Mouse (Mus musculus) spleen, adult 18-20 months (tissue): ENCODE data around the gene March7.
A peak's percentile ranks its signal among the peaks of the same experiment; 100 is the strongest.

Source experiments
- DNase-seq, 2 experiments: peaks; one replicate each; pipeline ENCODE4 v3.0.0; 2022; ENCODE audit warnings: mixed read lengths in 2 of 2

Gene March7

DNA sequence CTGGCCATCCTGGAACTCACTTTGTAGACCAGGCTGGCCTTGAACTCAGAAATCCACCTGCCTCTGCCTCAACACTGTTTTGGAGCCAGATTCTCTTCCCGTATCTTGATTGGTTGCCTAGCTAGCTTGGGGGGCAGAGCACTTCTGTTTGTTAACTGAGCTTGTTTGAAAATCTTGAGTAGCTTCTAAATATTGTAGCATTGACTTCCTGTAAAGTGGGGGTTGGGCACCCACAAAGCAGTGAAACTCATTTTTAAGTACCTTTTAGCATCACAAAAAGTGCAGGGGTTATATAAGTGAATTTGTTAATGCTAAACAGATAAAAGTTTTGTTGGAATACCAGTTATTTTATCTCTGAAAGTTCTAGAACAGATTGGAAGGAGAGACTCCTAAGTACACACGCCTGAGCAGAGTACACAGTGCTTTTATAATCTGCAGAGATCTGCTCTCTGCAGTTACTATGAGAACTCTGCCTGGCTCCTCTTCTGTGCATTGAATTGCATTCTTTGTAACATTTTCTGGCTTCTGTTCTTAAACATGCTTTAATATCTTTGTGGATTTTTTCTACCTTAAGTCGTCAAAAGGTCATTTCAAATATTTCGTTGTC, 7.0 kb downstream of the March7 start:
- DNase-seq = no peak

DNA sequence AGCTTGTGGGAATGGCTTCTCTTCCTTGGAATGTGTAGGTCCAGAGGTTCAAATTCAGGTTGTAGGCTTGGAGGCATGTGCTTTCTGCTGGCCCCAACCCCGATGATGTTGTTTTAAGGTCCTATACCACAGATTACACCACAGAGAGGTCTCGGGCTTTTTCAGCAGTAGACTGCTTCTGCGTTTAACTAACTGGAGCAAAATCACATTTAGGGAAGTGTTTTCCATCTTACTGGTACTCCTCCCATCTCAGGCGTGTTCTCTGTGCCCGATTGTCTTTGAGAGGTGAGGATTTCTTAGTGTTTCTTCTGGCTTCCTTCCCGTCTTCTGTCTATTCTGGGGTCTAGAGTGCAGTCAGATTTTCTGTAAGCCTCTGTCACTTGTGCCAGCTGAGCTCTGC, 7.9 kb downstream of the March7 start:
- DNase-seq = no peak

DNA sequence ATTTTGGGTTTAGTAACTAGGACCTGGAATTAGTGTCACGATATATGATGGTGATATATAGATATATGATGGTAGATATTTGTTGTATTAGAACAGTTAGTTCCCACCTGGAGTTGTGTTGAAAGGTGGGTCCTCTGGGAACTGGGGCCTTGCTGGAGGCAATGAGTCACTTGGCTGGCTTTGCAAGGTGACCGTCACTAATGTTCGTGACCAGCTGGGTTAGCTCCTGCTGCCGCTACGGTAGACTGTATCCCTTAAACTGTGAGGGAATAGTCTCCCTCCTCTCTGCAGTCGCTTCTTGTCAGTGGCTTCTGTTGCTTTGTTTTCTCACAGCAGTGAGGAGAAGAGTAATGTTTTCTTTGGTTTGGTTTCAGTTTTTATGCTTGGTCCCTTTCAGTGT, 11.5 kb downstream of the March7 start:
- DNase-seq = no peak

DNA sequence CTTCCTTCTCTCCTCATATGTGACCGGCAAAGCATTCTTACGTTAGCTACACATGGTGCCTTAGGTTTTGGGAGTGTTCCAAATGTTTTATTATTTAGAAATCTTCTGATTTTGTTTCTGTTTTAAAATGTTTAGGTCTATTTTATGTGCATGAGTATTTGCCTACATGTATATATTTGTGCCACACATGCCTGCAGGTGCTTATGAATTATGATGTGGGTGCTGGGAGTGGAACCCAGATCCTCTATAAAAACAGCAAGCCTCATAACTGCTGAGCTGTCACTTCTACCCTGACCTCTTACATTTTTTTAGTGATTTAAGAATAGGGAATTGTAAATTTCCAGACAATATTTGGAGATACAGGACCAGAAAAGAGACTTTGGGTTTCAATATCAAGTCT, 12.3 kb downstream of the March7 start:
- DNase-seq = no peak

DNA sequence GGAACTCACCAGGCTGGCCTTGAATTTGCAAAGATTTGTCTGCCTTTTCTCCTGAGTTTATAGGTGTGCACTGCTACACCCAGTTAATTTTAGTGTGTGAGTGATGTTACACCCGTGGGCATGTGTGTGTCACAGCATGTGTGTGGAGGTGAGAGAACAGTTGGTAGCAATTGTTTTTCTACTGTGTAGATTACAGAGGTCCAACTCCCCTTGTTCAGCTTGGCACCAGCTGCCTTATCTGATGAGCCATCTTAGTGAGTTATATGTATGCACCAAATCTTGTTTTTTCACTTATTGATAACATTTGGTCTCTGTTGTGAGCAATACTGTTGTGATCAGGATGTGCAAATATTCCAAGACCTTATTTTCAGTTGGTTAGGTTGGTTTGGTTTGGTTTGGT, 13.8 kb downstream of the March7 start:
- no peak for DNase-seq

DNA sequence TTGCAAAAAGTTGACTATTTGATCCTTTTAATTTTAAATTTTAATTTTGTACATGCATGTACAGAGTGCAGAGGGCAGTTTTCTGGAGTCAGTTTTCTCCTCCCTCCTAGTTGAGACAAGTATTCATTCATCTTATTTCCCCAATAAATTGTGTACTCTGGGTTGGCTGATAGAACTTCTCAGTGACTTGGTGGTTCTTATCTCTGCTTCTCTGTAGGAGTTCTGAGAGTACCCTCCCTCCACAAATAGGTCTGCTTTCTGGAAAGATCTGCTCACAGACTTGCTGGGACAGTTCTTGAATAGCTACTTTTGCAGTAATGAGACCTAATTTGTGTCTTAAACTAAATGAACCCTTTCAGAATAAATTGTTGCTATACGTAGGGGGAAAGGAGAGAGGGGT, 18.8 kb downstream of the March7 start:
- DNase-seq = no peak

DNA sequence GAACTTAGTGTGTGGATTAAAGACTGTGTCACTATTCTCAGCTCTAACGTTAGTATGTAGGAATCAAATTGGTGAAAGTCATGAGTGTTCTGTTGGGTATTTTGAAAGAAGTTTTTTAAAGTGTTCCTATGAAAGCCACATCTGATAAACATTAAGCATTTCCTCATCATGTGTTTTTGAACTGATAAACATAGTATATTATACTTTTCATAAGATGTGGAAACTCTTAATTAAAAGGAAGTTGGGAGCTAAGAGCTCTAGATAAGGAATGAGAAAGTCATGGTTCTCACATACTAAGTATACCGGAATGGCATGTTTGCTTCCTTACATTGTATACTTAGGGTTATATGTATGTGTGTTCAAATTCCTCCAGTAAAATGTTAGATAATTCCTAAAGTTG, 20.7 kb downstream of the March7 start:
- no peak for DNase-seq

DNA sequence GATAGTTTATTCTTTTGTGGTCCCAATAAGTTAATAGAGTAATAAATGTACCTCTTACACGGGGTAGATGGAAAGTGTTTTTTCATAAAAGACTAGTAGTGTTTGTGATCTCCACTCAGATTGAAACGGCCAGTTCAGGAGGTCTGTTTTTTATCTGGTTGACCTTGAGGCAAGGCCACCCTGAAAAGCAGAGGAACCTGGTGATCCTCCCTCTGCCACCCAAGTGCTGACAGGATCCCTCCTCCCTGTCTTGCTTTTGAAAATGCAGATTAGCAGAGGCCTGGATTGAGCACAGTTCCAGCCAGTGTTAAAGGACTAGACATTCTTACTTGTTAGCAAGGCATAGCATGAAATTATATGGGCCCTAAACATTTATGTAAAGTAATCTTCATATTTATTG, 23.5 kb downstream of the March7 start:
- no peak for DNase-seq

DNA sequence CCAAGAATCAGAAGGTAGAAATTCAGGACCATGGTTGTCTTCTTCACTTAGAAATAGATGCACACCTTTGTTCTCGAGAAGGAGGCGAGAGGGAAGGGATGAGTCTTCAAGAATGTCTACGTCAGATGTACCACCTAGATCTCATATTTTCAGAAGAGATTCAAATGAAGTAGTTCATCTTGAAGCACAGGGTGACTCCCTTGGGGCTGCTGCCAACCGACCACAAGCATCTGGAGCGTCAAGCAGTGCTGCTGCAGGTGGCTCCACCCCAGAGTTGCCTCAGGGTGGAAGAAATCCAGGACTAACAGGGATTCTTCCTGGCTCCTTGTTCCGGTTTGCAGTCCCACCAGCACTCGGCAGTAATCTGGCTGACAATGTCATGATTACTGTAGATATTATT, 24.8 kb downstream of the March7 start:
- DNase-seq = no peak

DNA sequence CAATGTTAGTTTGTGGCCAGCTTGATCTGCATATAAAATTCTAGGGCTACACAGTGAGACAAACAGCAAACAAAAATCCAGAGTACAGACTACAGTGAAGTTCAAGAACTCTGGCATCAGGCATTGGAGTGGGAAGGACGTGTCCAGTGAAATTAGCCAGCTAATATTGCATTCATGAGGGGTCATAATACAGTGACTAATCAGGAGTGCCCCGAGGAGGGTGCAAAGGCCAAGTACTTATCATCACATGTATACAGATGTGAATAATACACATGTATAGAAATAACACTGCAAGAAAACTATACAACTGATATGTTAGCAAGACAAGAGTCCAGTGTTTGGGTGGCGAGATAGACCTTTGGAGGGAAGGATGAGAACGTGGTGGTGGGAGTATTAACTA, 43.1 kb downstream of the March7 start:
- DNase-seq = no peak

DNA sequence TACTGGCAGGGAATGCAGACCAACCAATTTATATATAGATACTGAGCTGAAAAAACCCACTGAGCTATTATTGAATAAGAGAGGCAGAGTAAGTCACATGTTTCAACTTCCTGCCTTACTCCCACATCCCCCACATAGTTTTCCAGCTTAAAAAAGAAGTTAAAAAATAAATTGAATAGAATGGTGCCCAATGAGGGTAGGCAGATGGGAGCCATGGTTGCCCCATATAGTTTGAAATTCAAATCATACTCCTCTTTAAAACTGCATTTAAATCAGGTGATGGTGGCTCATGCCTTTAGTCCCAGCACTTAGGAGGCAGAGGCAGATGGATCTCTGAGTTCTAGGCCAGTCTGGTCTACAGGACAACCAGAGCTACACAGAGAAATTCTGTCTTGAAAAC, 43.8 kb downstream of the March7 start:
- no peak for DNase-seq

DNA sequence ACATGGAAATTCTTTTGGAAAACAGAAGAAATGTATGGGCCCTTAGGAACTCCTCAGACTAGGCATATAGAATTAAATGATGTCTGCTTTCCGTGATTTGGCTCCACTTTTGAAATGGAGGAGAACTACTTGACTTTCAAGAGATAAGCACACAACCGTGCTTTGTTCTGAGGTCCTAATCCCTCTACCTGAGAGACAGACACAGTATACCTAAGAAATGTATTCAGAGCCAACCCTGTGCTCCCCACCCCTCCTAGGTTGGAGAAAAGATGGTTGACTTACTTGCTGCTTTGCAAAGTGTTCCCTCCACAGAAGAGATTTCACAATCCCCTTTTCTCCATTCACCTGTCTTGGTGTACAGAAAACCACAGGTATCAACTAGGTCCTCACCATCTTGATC, 47.1 kb downstream of the March7 start:
- DNase-seq = no peak

DNA sequence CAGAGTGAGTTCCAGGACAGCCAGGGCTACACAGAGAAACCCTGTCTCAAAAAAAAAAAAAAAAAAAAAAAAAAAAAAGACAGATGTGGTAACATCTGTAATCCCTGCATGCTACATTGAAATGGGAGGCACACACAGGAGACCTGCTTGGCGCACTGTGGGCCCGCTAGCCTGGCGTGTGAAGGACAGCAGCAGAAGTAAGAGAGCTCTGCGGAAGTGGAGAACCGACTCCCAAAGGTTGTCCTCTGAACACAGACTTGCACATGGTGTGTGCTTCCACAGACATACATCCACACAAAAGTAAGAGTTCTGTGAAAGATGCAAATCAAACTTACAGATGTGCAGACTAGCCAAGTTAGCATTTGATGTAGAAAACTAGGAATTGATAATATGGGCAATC, 49.5 kb downstream of the March7 start:
- DNase-seq = no peak

DNA sequence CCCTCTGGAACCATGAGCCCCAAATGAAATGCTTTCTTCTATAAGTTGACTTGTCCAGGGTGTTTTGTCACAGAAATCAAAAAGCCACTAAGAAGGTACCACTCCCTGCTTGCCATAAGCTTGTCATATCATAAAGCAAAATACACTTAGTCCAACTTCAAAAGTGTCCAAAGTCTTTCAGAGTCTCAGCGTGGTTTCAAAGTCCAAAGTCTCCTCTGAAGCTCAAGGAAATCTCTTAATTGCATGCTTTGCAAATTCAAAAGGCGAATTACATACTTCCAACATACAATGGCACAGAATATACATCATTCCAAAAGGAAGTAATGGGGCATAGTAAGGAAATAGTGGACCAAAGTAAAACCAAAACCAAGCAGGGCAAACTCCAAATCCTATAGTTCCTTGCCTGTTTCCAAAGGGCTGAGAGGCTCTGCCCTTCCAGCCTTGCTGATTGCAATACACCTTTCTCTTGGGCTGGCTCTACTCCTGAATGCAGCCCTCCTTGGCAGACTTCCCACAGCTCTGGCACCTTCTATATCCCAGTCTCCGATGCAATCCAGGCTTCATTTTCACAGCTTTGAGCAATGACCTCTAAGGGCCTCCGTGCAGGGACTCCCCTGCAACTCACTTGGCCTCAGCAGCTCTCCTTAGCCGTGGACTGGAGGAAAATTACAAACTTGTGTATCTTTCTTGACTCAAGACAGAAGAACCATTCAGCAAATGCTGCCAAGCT, 51.1 kb downstream of the March7 start:
- DNase-seq = no peak

DNA sequence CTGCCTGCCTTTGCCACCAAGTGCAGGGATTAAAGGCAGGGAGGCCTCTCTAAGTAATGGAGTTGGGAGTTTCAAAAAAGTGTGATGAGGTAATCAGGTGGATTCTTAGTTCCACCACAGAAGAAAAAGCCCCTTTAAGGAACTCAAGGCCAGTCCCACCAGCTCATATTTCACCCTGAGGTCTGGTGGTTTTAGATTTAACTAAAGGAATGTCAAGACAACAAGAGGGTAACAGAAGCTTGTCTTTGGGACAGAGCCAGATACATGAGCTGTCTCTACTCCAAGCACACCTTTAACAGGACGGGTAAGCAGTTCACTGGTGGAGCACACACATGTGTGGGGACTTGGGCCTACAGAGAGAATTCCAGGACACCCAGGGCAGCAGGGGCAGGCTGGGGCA, 57.9 kb downstream of the March7 start:
- no peak for DNase-seq

DNA sequence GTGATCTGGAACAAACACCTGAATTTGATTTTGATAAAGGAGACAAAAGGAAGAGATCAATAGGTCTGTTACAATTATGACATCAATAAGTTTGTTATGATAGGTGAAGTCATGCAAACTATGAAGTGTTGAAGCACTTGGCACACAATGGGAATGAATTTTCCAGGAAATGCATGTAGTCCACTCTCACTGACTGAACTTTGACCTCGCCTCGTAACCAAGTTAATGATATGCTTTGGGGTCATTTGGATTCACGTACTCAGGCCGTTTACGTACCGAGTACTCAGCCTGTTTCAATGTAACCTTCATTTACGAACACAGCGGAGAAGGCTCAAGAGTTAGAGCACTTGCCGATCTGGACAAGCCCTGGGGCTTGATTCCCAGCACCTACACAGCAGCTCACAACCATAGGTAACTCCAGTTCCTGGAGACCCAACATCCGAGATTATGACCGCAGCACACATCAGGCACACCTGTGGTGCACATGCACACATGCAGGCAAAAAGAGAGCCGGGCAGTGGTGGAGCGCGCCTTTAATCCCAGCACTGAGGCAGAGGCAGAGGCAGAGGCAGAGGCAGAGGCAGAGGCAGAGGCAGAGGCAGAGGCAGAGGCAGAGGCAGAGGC, 60.3 kb downstream of the March7 start:
- DNase-seq = no peak

DNA sequence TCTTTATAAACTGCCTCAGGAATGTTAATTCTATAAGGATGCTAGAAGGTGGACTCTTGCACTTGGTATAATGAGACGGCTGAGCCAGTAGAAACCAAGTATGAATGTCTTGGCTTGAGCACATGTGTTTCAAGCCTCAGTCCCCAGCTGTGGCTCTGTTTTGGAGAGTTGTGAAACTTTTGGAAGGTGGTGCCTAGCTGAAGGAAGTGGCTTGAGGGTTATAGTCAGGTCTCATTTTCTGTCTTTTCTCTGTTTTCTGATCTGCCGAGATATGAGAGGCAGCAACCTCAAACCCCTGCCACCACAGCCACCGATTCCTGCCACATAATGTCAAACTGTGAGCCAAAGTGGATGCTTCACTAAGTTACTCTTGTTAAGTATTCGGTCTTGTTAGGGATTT, 68.9 kb downstream of the March7 start:
- DNase-seq = no peak

DNA sequence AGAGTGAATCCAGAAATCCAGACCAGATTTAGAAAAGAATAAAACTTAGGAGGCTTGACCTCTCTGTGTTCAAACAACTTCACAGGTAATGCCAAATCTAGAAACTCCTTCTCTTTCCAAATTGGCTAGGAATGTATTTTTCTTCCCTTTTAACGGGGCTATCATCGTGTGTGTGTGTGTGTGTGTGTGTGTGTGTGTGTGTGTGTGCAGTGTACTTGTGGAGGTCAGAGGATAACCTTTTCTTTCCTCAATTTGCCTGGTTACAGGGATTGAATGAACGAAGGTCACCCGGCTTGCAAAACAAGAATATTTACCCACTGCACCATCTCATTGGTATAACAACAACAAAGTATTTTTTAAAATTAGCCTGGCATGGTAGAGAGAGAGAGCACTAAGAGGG, 72.9 kb downstream of the March7 start:
- DNase-seq = no peak

DNA sequence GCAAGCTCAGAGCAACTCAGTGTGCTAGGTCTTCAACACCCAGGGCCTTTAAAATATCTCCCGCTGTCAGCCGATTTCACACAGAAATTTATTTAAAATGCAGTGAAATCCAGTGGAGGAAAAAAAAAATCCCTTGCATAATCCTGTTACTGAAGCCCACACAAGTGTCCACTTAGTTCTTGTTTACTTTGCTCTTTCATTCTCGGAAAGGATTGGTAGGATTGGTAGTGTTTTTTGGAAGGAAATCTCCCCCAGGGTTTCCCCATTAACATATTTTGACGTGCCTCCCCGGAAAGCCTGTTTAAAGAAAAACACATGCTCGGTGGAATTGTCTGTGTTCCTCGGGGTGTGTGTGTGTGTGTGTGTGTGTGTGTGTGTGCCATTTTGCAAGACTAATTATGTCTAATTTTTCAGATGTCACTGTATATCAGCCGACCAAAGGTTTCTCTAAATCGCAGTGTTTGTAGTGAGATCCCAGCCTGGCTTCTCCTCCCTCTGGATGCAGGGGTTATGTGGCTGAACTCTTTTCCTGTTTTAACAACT, 73.6 kb downstream of the March7 start:
- no peak for DNase-seq

DNA sequence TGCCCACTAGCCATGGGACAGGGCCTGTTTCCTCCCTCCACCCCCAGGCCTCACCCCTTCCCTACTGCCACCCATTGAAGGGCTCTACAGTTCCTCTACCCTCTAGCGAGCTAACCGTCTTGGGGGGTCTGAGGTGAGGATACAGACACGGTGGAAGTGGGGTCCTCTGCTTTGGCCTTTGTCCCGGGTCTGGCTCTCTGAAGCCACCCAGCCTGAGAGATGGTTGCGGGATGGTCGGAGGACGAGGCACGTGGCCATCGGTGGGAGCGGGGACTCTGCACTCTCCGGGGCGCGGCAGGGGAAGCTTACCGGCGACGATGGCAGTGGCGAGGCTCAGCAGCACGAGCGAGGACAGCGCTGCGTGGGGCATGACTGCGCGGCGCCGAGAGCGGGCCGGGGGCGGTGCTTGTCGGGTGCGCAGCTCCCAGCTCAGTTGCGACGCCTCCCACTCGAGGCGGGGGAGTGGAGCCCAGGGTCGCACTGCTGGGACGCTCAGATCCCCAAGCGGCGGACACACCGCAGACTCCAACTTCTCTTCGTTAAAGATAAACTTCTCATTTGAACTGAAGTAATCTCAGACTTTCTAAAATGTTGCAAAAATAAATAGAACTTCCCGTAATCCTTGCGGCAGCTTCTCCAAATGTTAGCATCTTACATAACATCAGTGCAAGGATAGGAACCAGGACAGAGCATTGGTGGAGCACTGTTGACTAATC, 74.2 kb downstream of the March7 start:
- DNase-seq = peak; percentile 37 to 55

DNA sequence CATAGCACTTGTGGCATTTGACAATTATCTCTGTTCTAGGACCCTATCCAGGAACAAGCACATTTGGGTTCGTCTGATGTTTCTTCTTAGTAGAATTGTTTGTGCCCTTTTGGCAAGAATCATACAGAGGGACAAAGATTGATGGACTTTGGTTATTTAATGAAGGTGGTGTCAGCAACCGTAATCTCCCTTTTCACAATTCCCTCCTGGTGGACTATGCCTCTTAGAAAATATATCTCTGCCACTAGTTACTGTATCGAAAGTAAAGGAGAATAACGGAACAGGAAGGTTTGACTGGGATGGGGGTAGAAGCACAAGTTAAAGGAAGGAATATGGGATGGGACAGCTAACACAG, 74.8 kb downstream of the March7 start, which contains the start of gene Cd302:
TSS of gene Cd302 (minus strand) at position 22 of the 355 bp plus-strand sequence.
- DNase-seq = no peak

DNA sequence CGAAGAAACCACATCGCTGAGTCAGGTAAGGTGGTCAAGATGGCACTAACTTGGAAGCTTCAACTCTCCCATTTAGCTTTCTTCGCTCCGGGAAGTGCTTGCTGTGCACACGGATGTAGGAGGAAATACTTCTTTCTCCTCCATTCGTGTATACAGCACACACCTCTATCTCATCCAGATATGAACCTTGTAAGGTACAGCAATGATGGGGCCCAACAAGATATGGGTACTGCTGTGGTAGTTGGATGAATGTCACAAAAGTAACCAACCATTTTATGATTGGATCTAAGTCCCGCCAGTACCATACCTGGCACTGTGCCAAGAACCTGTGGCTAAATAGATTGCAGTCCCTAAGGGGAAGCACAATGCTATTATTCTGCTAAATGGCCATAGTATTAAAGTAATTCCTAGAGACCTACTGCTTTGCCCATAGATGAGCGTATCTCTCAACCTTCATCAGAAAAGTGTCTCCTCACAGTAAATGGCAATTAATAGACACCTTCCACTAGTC, 75.5 kb downstream of the March7 start:
- DNase-seq = no peak

DNA sequence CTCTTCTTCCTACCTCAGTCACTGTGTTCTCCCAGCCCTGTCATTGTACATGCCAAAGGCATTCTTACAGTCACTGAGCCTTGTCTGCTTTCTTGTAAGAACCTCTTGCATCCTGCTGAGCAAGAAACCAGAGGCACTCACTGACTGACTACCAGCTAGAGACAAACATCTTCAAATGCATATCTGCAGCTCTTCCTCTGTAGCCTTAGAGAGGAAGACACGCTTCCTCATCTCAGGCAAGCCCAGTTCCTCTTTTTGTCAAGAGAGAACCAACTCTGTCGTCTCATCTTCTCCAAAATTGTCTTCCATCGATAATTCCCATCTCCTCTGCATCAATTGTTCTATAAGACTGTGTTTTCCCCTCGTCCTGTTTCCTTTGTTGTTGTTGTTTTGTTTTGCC, 78.9 kb downstream of the March7 start:
- peak in 1 of 2 experiments; percentile 14 for DNase-seq
